Mouse (Mus musculus): ENCODE measurements around the gene Hist2h2aa1. TPM values are rescaled to one million over a fixed set of nuclear protein-coding genes. Genes with fewer than 3 reads are reported as not detected.
"Not testable (repeated sequence)": the region's sequence is repeated elsewhere in the genome, so short reads cannot be mapped to it uniquely, and the experiment has no call there.

Gene Hist2h2aa1
- polyA plus RNA-seq, 1 experiment from 2014 or later, result 14.4 TPM

- WGBS, result 76% methylated on average over 3 of the region's 3 CpGs
- Histone ChIP-seq H3K9me3 (no peaks in the 10 kb centered on the region), H3K4me1 (peaks cover 15% of the 10 kb centered on the region), H3K4me2 (no peak overlapping the region), H3K36me3 (replicated peaks) (no peaks in the 10 kb centered on the region), H3K27me3 (replicated peaks) (no peaks in the 10 kb centered on the region), H3K4me3 (no peak overlapping the region), H3K27ac (no peak overlapping the region), H3K9ac (no peak overlapping the region)
- no peak for ATAC-seq (replicated peaks)
These were observed 9.5 kb upstream of the Hist2h2aa1 start for GRCm38 (mm10) chr3:96235836-96236235.

- H3K4me3 ChIP-seq, result no peak overlapping the region
- H3K4me2 ChIP-seq, result peak overlapping the region; percentile 42
- 0 out of 2 replicates have a peak overlapping the region, but pooled peaks have one; percentile 13 for H3K9ac ChIP-seq
- peaks cover 18% of the 10 kb centered on the region for H3K4me1 ChIP-seq
- 82% methylated on average over 4 of the region's 4 CpGs for WGBS
- no peak overlapping the region for H3K27ac ChIP-seq
- ATAC-seq (replicated peaks), result no peak
- no peaks in the 10 kb centered on the region for H3K27me3 ChIP-seq (replicated peaks)
- no peaks in the 10 kb centered on the region for H3K9me3 ChIP-seq
- no peaks in the 10 kb centered on the region for H3K36me3 ChIP-seq (replicated peaks)
These were observed 8.4 kb upstream of the Hist2h2aa1 start for GRCm38 (mm10) chr3:96236834-96237334.

- H3K27me3 ChIP-seq (replicated peaks), result no peaks in the 10 kb centered on the region
- H3K27ac ChIP-seq, result no peak overlapping the region
- H3K36me3 ChIP-seq (replicated peaks), result no peaks in the 10 kb centered on the region
- H3K9me3 ChIP-seq, result no peaks in the 10 kb centered on the region
- H3K4me1 ChIP-seq, result peaks cover 18% of the 10 kb centered on the region
- peak overlapping the region; percentile 23 for H3K4me3 ChIP-seq
- H3K9ac ChIP-seq, result peak overlapping the region; percentile 13; the same call in 1 of the 2 replicates
- H3K4me2 ChIP-seq, result peak overlapping the region; percentile 42
- WGBS, result 24% methylated on average over 7 of the region's 7 CpGs
- no peak for ATAC-seq (replicated peaks)
These were observed 7.9 kb upstream of the Hist2h2aa1 start for GRCm38 (mm10) chr3:96237335-96237903.

GRCm38 (mm10) chr3:96237904-96238511, 7.3 kb upstream of the Hist2h2aa1 start:
- Histone ChIP-seq H3K4me1 (peaks cover 18% of the 10 kb centered on the region), H3K27ac (no peak overlapping the region), H3K9me3 (no peaks in the 10 kb centered on the region), H3K36me3 (replicated peaks) (no peaks in the 10 kb centered on the region), H3K9ac (peak overlapping the region; percentile 27; the same call in 1 of the 2 replicates), H3K4me2 (peak overlapping the region; percentile 42), H3K4me3 (peak overlapping the region; percentile 23), H3K27me3 (replicated peaks) (no peaks in the 10 kb centered on the region)
- WGBS, result 2% methylated on average over 12 of the region's 12 CpGs
- ATAC-seq (replicated peaks), result no peak

- peak; percentile 89 for ATAC-seq (replicated peaks)
- Histone ChIP-seq H3K9ac (peak within 1 kb of the TSS; percentile 27; the same call in 1 of the 2 replicates), H3K27ac (peak within 1 kb of the TSS; percentile 67; the same call in 1 of the 2 replicates), H3K4me1 (peaks cover 21% of the 10 kb centered on the region), H3K4me2 (peak within 1 kb of the TSS; percentile 45), H3K4me3 (peak within 1 kb of the TSS; percentile 37)
- WGBS, result under 1% methylated on average over 23 of the region's 68 CpGs
- H3K9me3 ChIP-seq; H3K27me3 ChIP-seq (replicated peaks); H3K36me3 ChIP-seq (replicated peaks): not testable (repeated sequence)
These were observed 6.1 kb upstream of the Hist2h2aa1 start, which contains the start of gene Hist2h3c2 for GRCm38 (mm10) chr3:96238954-96239793. Gene Hist2h3c2, minus strand, starts transcription at chr3:96239127.

GRCm38 (mm10) chr3:96239949-96240798, 5.1 kb upstream of the Hist2h2aa1 start, which contains the start of gene Hist2h2aa2:
Gene Hist2h2aa2, minus strand, starts transcription at chr3:96240276.
- H3K9me3 ChIP-seq; H3K36me3 ChIP-seq (replicated peaks); H3K27me3 ChIP-seq (replicated peaks): not testable (repeated sequence)
- Histone ChIP-seq H3K4me2 (peak within 1 kb of the TSS; percentile 51), H3K4me1 (peaks cover 28% of the 10 kb centered on the region), H3K9ac (peak within 1 kb of the TSS; percentile 27), H3K27ac (peak within 1 kb of the TSS; percentile 87), H3K4me3 (peak within 1 kb of the TSS; percentile 37)
- peak; percentile 89 for ATAC-seq (replicated peaks)
- WGBS, result 4% methylated on average over 24 of the region's 85 CpGs

- Histone ChIP-seq H3K36me3 (replicated peaks) (no peaks in the 10 kb centered on the region), H3K4me3 (peak overlapping the region; percentile 32), H3K9ac (peak overlapping the region; percentile 27; the same call in 1 of the 2 replicates), H3K27me3 (replicated peaks) (no peaks in the 10 kb centered on the region), H3K27ac (peak overlapping the region; percentile 87), H3K4me2 (peak overlapping the region; percentile 51), H3K4me1 (peaks cover 28% of the 10 kb centered on the region), H3K9me3 (no peaks in the 10 kb centered on the region)
- no peak for ATAC-seq (replicated peaks)
- 74% methylated on average over 9 of the region's 9 CpGs for WGBS
These were observed 4.5 kb upstream of the Hist2h2aa1 start for GRCm38 (mm10) chr3:96240799-96241197.

- no peaks in the 10 kb centered on the region for H3K27me3 ChIP-seq (replicated peaks)
- no peak overlapping the region for H3K4me3 ChIP-seq
- H3K27ac ChIP-seq, result peak overlapping the region; percentile 98
These were observed 1.2 kb upstream of the Hist2h2aa1 start for GRCm38 (mm10) chr3:96243921-96244572.

GRCm38 (mm10) chr3:96246018-96246417, 721 bp downstream of the Hist2h2aa1 start:
- H3K9ac ChIP-seq; H3K9me3 ChIP-seq; H3K36me3 ChIP-seq (replicated peaks); H3K27me3 ChIP-seq (replicated peaks): not testable (repeated sequence)
- H3K4me3 ChIP-seq, result peak overlapping the region; percentile 36
- WGBS, result 0% methylated on average over 12 of the region's 21 CpGs
- peak overlapping the region; percentile 76; the same call in 1 of the 2 replicates for H3K27ac ChIP-seq
- peaks cover 16% of the 10 kb centered on the region for H3K4me1 ChIP-seq
- ATAC-seq (replicated peaks), result peak; percentile 60; the same call in 1 of the 2 replicates
- peak overlapping the region; percentile 41 for H3K4me2 ChIP-seq

More at GRCm38 (mm10) chr3:96243921-96244572, 1.2 kb upstream of the Hist2h2aa1 start:
- Histone ChIP-seq H3K4me2 (peak overlapping the region; percentile 67), H3K36me3 (replicated peaks) (no peaks in the 10 kb centered on the region), H3K4me1 (peaks cover 20% of the 10 kb centered on the region), H3K9ac (no peak overlapping the region; the same call in 1 of the 2 replicates), H3K9me3 (no peaks in the 10 kb centered on the region)
- ATAC-seq (replicated peaks), result no peak
- WGBS, result 83% methylated on average over 7 of the region's 7 CpGs

GRCm38 (mm10) chr3:96246427-96246856, 1.1 kb downstream of the Hist2h2aa1 start, which contains the start of gene Hist2h3c1:
Gene Hist2h3c1, plus strand, starts transcription at chr3:96246685.
- not testable (repeated sequence) for H3K9me3 ChIP-seq; H3K9ac ChIP-seq; H3K27me3 ChIP-seq (replicated peaks); H3K36me3 ChIP-seq (replicated peaks)
- H3K27ac ChIP-seq, result peak within 1 kb of the TSS; percentile 76; the same call in 1 of the 2 replicates
- peak; percentile 90 for ATAC-seq (replicated peaks)
- WGBS, result 0% methylated on average over 14 of the region's 47 CpGs
- H3K4me1 ChIP-seq, result peaks cover 15% of the 10 kb centered on the region
- H3K4me2 ChIP-seq, result peak within 1 kb of the TSS; percentile 42
- peak within 1 kb of the TSS; percentile 36 for H3K4me3 ChIP-seq
